Mouse (Mus musculus): ENCODE measurements around the gene Il2rb. TPM values are rescaled to one million over a fixed set of nuclear protein-coding genes. Genes with fewer than 3 reads are reported as not detected.

Il2rb gene
- total and polyA plus RNA-seq, 3 experiments, result 0.04 TPM; not detected in 2

- no peaks in the 10 kb centered on the region for H3K4me1 ChIP-seq (ENCODE audit: control insufficient read depth in 1 of 2, insufficient read depth in 2 of 2, low read length in 2 of 2)
- H3K27ac ChIP-seq (ENCODE audit: control insufficient read depth, low read depth, low read length), result no peak overlapping the region
- H3K79me2 ChIP-seq (ENCODE audit: control insufficient read depth, insufficient read depth, low read length, poor library complexity), result no peaks in the 10 kb centered on the region
- H3K36me3 ChIP-seq (ENCODE audit: control insufficient read depth in 1 of 2, insufficient read depth in 2 of 2, low read length in 2 of 2), result no peaks in the 10 kb centered on the region
- H3K4me3 ChIP-seq (ENCODE audit: control insufficient read depth in 1 of 2, insufficient read depth in 1 of 2, low read depth in 2 of 2, low read length in 2 of 2), result no peak overlapping the region
- no peak for TF ChIP-seq MEF2A (IDR thresholded peaks at IDR 0.05; ENCODE audit: extremely low read depth, insufficient replicate concordance, low read depth, low read length, poor library complexity, severe bottlenecking)
- TF ChIP-seq POLR2AphosphoS5 (IDR thresholded peaks at IDR 0.05; ENCODE audit: borderline replicate concordance, low read depth, low read length), result no peak
- TF ChIP-seq EP300 (IDR thresholded peaks at IDR 0.05; ENCODE audit: low read depth in 1 of 2, low read length in 2 of 2), result no peak
- no peaks in the 10 kb centered on the region; a peak in 1 of 4 replicates for H3K27me3 ChIP-seq (ENCODE audit: control insufficient read depth in 1 of 2, insufficient read depth in 2 of 2, low read length in 2 of 2)
- H3K9me3 ChIP-seq (replicated peaks; ENCODE audit: insufficient read depth, low read length), result no peaks in the 10 kb centered on the region
- H3K9ac ChIP-seq (ENCODE audit: control insufficient read depth, low read depth, low read length, poor library complexity, severe bottlenecking), result no peak overlapping the region
- no peak for DNase-seq (ENCODE audit: low read depth, low spot score)
Observed at GRCm38 (mm10) chr15:78510736-78511135, 15.7 kb upstream of the Il2rb start.

DNA sequence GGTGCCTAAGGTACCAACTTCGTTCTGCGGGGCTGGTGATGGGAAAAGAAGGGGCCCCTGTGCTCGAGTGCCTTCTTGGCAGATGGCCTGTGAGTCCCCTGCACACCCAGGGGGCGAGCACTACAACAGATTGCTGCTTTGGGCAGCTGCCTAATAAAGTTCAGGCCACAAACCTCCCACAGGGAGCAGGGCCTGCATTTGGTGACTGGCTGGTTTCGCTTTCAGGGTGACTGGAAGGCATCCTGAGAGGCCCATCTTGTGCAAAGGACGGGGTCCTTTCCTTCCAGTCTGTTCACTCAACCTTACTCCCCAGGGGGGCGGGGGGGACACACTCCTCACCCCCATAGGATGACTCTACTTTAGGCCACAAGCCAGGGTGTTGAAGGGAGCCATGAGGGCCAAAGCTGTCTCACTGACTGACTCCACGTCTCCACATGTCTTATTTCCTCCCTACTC lies 15.1 kb upstream of the Il2rb start:
- Histone ChIP-seq H3K27ac (ENCODE audit: control insufficient read depth, low read depth, low read length) (no peak overlapping the region), H3K4me1 (ENCODE audit: control insufficient read depth in 1 of 2, insufficient read depth in 2 of 2, low read length in 2 of 2) (no peaks in the 10 kb centered on the region), H3K9me3 (replicated peaks; ENCODE audit: insufficient read depth, low read length) (no peaks in the 10 kb centered on the region), H3K36me3 (ENCODE audit: control insufficient read depth in 1 of 2, insufficient read depth in 2 of 2, low read length in 2 of 2) (no peaks in the 10 kb centered on the region), H3K27me3 (ENCODE audit: control insufficient read depth in 1 of 2, insufficient read depth in 2 of 2, low read length in 2 of 2) (no peaks in the 10 kb centered on the region; a peak in 1 of 4 replicates), H3K79me2 (ENCODE audit: control insufficient read depth, insufficient read depth, low read length, poor library complexity) (no peaks in the 10 kb centered on the region), H3K9ac (ENCODE audit: control insufficient read depth, low read depth, low read length, poor library complexity, severe bottlenecking) (no peak overlapping the region), H3K4me3 (ENCODE audit: control insufficient read depth in 1 of 2, insufficient read depth in 1 of 2, low read depth in 2 of 2, low read length in 2 of 2) (no peak overlapping the region)
- no peak for DNase-seq (ENCODE audit: low read depth, low spot score)
- no peak for TF ChIP-seq EP300 (IDR thresholded peaks at IDR 0.05; ENCODE audit: low read depth in 1 of 2, low read length in 2 of 2)
- no peak for TF ChIP-seq ZKSCAN1 (IDR thresholded peaks at IDR 0.05; ENCODE audit: low read depth, low read length)
- no peak for TF ChIP-seq POLR2AphosphoS5 (IDR thresholded peaks at IDR 0.05; ENCODE audit: borderline replicate concordance, low read depth, low read length)
- TF ChIP-seq MYB (IDR thresholded peaks at IDR 0.05; ENCODE audit: low read depth, low read length), result no peak
- no peak for TF ChIP-seq GABPA (IDR thresholded peaks at IDR 0.05; ENCODE audit: low read depth, low read length)
- no peak for TF ChIP-seq MAFK (IDR thresholded peaks at IDR 0.05; ENCODE audit: borderline replicate concordance, low read depth, low read length)
- no peak for TF ChIP-seq TCF12 (IDR thresholded peaks at IDR 0.05; ENCODE audit: low read depth, low read length)
- no peak for TF ChIP-seq POLR2AphosphoS2 (IDR thresholded peaks at IDR 0.05; ENCODE audit: low read length)
- no peak for TF ChIP-seq MYC (IDR thresholded peaks at IDR 0.05; ENCODE audit: low read depth, low read length)

DNA sequence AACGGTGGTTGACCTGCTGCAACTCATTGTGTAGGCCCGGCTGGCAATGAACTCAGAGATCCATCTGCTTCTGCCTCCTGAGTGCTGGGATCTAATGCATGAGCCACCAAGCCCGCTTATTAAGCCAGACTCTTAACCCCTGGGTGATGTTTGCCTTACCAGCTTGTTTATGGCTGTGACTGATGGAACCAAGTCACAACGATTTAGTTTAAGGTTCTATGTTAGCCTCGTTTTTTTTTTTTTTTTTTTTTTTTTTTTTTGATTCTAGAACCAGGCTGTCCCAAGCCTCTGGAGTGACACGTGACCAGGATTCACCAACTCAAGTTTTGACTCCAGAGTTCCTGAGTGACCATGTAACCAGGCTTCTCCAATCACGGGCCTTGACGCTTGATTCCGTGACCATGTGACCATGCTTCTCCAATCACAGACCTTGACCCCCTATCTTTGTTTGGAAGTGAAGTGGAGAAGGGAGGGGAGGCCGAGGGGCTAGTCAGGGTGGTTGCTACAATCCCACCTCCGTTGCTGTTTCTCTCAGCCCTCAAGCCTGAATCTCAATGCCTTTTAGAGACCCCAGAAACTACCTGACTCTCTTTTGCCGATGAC lies 14.3 kb upstream of the Il2rb start:
- no peak overlapping the region for H3K9ac ChIP-seq (ENCODE audit: control insufficient read depth, low read depth, low read length, poor library complexity, severe bottlenecking)
- DNase-seq (ENCODE audit: low read depth, low spot score), result peak; percentile 8
- H3K4me1 ChIP-seq (ENCODE audit: control insufficient read depth in 1 of 2, insufficient read depth in 2 of 2, low read length in 2 of 2), result no peaks in the 10 kb centered on the region
- no peak overlapping the region for H3K4me3 ChIP-seq (ENCODE audit: control insufficient read depth in 1 of 2, insufficient read depth in 1 of 2, low read depth in 2 of 2, low read length in 2 of 2)
- H3K27me3 ChIP-seq (ENCODE audit: control insufficient read depth in 1 of 2, insufficient read depth in 2 of 2, low read length in 2 of 2), result no peaks in the 10 kb centered on the region; a peak in 1 of 4 replicates
- no peaks in the 10 kb centered on the region for H3K9me3 ChIP-seq (replicated peaks; ENCODE audit: insufficient read depth, low read length)
- TF ChIP-seq USF1 (IDR thresholded peaks at IDR 0.05; ENCODE audit: low read depth, low read length), result 0 out of 2 replicates have a peak, but pooled peaks have one; percentile 50
- TF ChIP-seq POLR2AphosphoS2 (IDR thresholded peaks at IDR 0.05; ENCODE audit: low read length), result no peak
- H3K27ac ChIP-seq (ENCODE audit: control insufficient read depth, low read depth, low read length), result no peak overlapping the region
- H3K79me2 ChIP-seq (ENCODE audit: control insufficient read depth, insufficient read depth, low read length, poor library complexity), result no peaks in the 10 kb centered on the region
- no peaks in the 10 kb centered on the region for H3K36me3 ChIP-seq (ENCODE audit: control insufficient read depth in 1 of 2, insufficient read depth in 2 of 2, low read length in 2 of 2)

Data from MEL (cell line).